ENCODE assay signal across 13 mouse cellular contexts in the genomic region with DNA sequence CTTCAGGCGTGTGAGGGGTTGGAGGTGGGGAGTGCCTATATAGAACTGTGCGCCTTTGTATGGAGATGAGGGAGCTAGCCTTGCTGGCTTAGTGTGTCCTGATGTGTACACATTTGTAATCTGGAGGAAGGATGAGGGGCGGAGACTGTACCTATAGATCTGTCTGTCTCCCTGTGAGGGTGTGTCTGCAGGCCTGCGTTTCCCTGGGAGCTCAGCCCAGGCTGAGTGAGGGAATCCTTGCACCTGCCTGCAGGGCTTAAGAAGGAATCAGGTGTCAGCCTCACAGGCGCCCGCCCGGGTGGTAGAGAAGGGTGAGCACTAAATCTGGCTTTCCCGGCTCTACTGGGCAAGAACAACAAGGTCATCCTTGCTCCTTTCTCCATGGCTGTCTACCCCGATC. TPM values are rescaled to one million over a fixed set of nuclear protein-coding genes. Genes with fewer than 3 reads are reported as not detected.
A peak's percentile ranks its signal among the peaks of the same experiment; 100 is the strongest.
DNase-seq lines count a peak whose midpoint lies in the region; ATAC-seq and TF ChIP-seq lines count a peak whose summit lies in the region.
"Had no signal": no experiment of that assay in that cellular context is flagged by ENCODE, and none has a peak within 500 bp of the region (broad histone marks: within the 10 kb centered on the region; RNA-seq: fewer than 3 reads in every experiment).

No protein-coding gene starts in this region.

- WGBS in heart, embryonic 12.5 days, result 55% methylated on average over 9 of the region's 9 CpGs
- 63% methylated on average over 9 of the region's 9 CpGs for WGBS in midbrain, embryonic 13.5 days
- 61% methylated on average over 9 of the region's 9 CpGs for WGBS in midbrain, embryonic 11.5 days
- 37% methylated on average over 9 of the region's 9 CpGs for WGBS in intestine, postnatal 0 days
- 74% methylated on average over 9 of the region's 9 CpGs for WGBS in neural tube, embryonic 15.5 days

- peaks cover 32% of the 10 kb centered on the region for H3K4me1 ChIP-seq in heart, embryonic 12.5 days (replicated peaks)
- H3K4me1 ChIP-seq in midbrain, embryonic 13.5 days (replicated peaks), result no peaks in the 10 kb centered on the region; the same call in 1 of the 2 replicates
- H3K4me1 ChIP-seq in midbrain, embryonic 11.5 days (ENCODE audit: control insufficient read depth, insufficient read depth, low read length), result no peaks in the 10 kb centered on the region
- no peaks in the 10 kb centered on the region for H3K4me1 ChIP-seq in intestine, postnatal 0 days (replicated peaks; ENCODE audit: control insufficient read depth, insufficient read depth, low read length)
- H3K4me1 ChIP-seq in neural tube, embryonic 15.5 days, result no peaks in the 10 kb centered on the region
- H3K4me1 ChIP-seq: neural tube, embryonic 12.5 days had no signal

- H3K27me3 ChIP-seq in heart, embryonic 12.5 days (replicated peaks), result no peaks in the 10 kb centered on the region
- no peaks in the 10 kb centered on the region for H3K27me3 ChIP-seq in midbrain, embryonic 13.5 days
- H3K27me3 ChIP-seq in midbrain, embryonic 11.5 days (ENCODE audit: control insufficient read depth, insufficient read depth, low read length), result no peaks in the 10 kb centered on the region
- H3K27me3 ChIP-seq in intestine, postnatal 0 days (replicated peaks; ENCODE audit: control insufficient read depth, insufficient read depth, low read length), result no peaks in the 10 kb centered on the region
- no peaks in the 10 kb centered on the region for H3K27me3 ChIP-seq in neural tube, embryonic 15.5 days (replicated peaks)
- H3K27me3 ChIP-seq: neural tube, embryonic 12.5 days had no signal

- no peak for TF ChIP-seq CTCF in intestine, postnatal 0 days (IDR thresholded peaks at IDR 0.05; ENCODE audit: low read depth)

- peak overlapping the region; percentile 53 for H3K27ac ChIP-seq in heart, embryonic 12.5 days (ENCODE audit: poor library complexity, severe bottlenecking)
- H3K27ac ChIP-seq in midbrain, embryonic 13.5 days, result no peak overlapping the region
- H3K27ac ChIP-seq in midbrain, embryonic 11.5 days (ENCODE audit: low read depth, low read length), result no peak overlapping the region
- H3K27ac ChIP-seq in intestine, postnatal 0 days (ENCODE audit: low read depth, low read length), result peak overlapping the region; percentile 64
- no peak overlapping the region for H3K27ac ChIP-seq in neural tube, embryonic 15.5 days (replicated peaks)
- H3K27ac ChIP-seq: neural tube, embryonic 12.5 days had no signal

- peaks cover 14% of the 10 kb centered on the region for H3K36me3 ChIP-seq in heart, embryonic 12.5 days
- peaks cover 11% of the 10 kb centered on the region; the same call in 1 of the 2 replicates for H3K36me3 ChIP-seq in midbrain, embryonic 13.5 days
- H3K36me3 ChIP-seq in midbrain, embryonic 11.5 days (ENCODE audit: control insufficient read depth, insufficient read depth, low read length), result no peaks in the 10 kb centered on the region
- no peaks in the 10 kb centered on the region for H3K36me3 ChIP-seq in intestine, postnatal 0 days (ENCODE audit: control insufficient read depth, insufficient read depth)
- H3K36me3 ChIP-seq in neural tube, embryonic 15.5 days, result peaks cover 16% of the 10 kb centered on the region

- no peak for DNase-seq in heart, postnatal 4 days
- DNase-seq in midbrain, embryonic 11.5 days (ENCODE audit: low spot score, missing footprints), result no peak
- DNase-seq in retina, postnatal 1 day, result no peak
- no peak for DNase-seq in frontal cortex, postnatal 36 days (ENCODE audit: low spot score in 2 of 2)
- DNase-seq: cerebellum, adult 8-10 months; layer of hippocampus, adult 9-11 months had no signal

- no peak overlapping the region for H3K9ac ChIP-seq in heart, embryonic 12.5 days
- H3K9ac ChIP-seq in midbrain, embryonic 13.5 days (replicated peaks), result no peak overlapping the region
- H3K9ac ChIP-seq in midbrain, embryonic 11.5 days (ENCODE audit: low read length), result no peak overlapping the region
- no peak overlapping the region for H3K9ac ChIP-seq in intestine, postnatal 0 days (ENCODE audit: low read depth, low read length)
- H3K9ac ChIP-seq in neural tube, embryonic 15.5 days (replicated peaks), result no peak overlapping the region
- H3K9ac ChIP-seq: neural tube, embryonic 12.5 days had no signal

- H3K9me3 ChIP-seq in heart, embryonic 12.5 days (replicated peaks), result no peaks in the 10 kb centered on the region
- H3K9me3 ChIP-seq in midbrain, embryonic 13.5 days, result no peaks in the 10 kb centered on the region
- no peaks in the 10 kb centered on the region for H3K9me3 ChIP-seq in midbrain, embryonic 11.5 days (ENCODE audit: control insufficient read depth, low read length)
- H3K9me3 ChIP-seq in intestine, postnatal 0 days (ENCODE audit: control insufficient read depth), result no peaks in the 10 kb centered on the region
- H3K9me3 ChIP-seq in neural tube, embryonic 15.5 days (replicated peaks), result no peaks in the 10 kb centered on the region
- H3K9me3 ChIP-seq: neural tube, embryonic 12.5 days had no signal

- 0 out of 2 replicates have a peak overlapping the region, but pooled peaks have one; percentile 3 for H3K4me2 ChIP-seq in heart, embryonic 12.5 days
- H3K4me2 ChIP-seq in midbrain, embryonic 13.5 days (replicated peaks), result no peak overlapping the region
- H3K4me2 ChIP-seq in midbrain, embryonic 11.5 days, result no peak overlapping the region
- peak overlapping the region; percentile 27 for H3K4me2 ChIP-seq in intestine, postnatal 0 days (replicated peaks; ENCODE audit: low read depth)
- no peak overlapping the region for H3K4me2 ChIP-seq in neural tube, embryonic 15.5 days
- H3K4me2 ChIP-seq: neural tube, embryonic 12.5 days had no signal

- ATAC-seq in heart, embryonic 12.5 days (ENCODE audit: insufficient number of reproducible peaks, low FRiP score), result no peak
- ATAC-seq in midbrain, embryonic 13.5 days, result 0 out of 2 replicates have a peak, but pooled peaks have one; percentile 24
- no peak for ATAC-seq in midbrain, embryonic 11.5 days (ENCODE audit: low FRiP score)
- no peak for ATAC-seq in intestine, postnatal 0 days
- no peak for ATAC-seq in neural tube, embryonic 15.5 days (ENCODE audit: low FRiP score)

- no peak overlapping the region for H3K4me3 ChIP-seq in heart, embryonic 12.5 days
- H3K4me3 ChIP-seq in midbrain, embryonic 13.5 days (replicated peaks), result no peak overlapping the region
- no peak overlapping the region for H3K4me3 ChIP-seq in midbrain, embryonic 11.5 days (ENCODE audit: low read depth, low read length)
- H3K4me3 ChIP-seq in intestine, postnatal 0 days (ENCODE audit: low read depth, low read length), result no peak overlapping the region
- no peak overlapping the region for H3K4me3 ChIP-seq in neural tube, embryonic 15.5 days (replicated peaks)
- H3K4me3 ChIP-seq: neural tube, embryonic 12.5 days had no signal

RNA-seq across cellular contexts. Expression of a gene that starts 0.8 kb away (rescaled TPM):
- 2.3 and 2.6 TPM in 2 replicates for polyA plus RNA-seq in heart, embryonic 12.5 days (2016; fragmentation: Nextera tagmentation; extraction: Ambion mirVana)
- 1 to 10 TPM; 6.9 to 7.3 TPM for total RNA-seq in heart, postnatal 4 days (2021)
- polyA plus RNA-seq in midbrain, embryonic 13.5 days (2015; fragmentation: Nextera tagmentation; extraction: Ambion mirVana), result 0.67 and 0.70 TPM in 2 replicates
- polyA plus RNA-seq in midbrain, embryonic 11.5 days (2014; fragmentation: Nextera tagmentation; extraction: Ambion mirVana), result 0.30 and 0.42 TPM in 2 replicates
- 24.7 and 27.2 TPM in 2 replicates for polyA plus RNA-seq in intestine, postnatal 0 days (2015; fragmentation: Nextera tagmentation; extraction: Ambion mirVana)
- polyA plus RNA-seq in neural tube, embryonic 15.5 days (2015; fragmentation: Nextera tagmentation; extraction: Ambion mirVana), result 3.0 TPM in 2 replicates
- total RNA-seq: hematopoietic stem cell, adult 5-6 weeks had no signal

RNA-seq across cellular contexts. Expression of a gene that starts 6.5 kb away (rescaled TPM):
- polyA plus RNA-seq in heart, embryonic 12.5 days (2016; fragmentation: Nextera tagmentation; extraction: Ambion mirVana), result 0.17 TPM in 1 of 2 replicates, not detected in the other
- total RNA-seq in heart, postnatal 4 days (2021), result 1 to 10 TPM; 1.6 to 2.5 TPM
- polyA plus RNA-seq in midbrain, embryonic 13.5 days (2015; fragmentation: Nextera tagmentation; extraction: Ambion mirVana), result not detected in 2 replicates
- polyA plus RNA-seq in midbrain, embryonic 11.5 days (2014; fragmentation: Nextera tagmentation; extraction: Ambion mirVana), result 0.15 TPM in 1 of 2 replicates, not detected in the other
- polyA plus RNA-seq in intestine, postnatal 0 days (2015; fragmentation: Nextera tagmentation; extraction: Ambion mirVana), result 0.16 TPM in 1 of 2 replicates, not detected in the other
- 0.08 and 0.18 TPM in 2 replicates for polyA plus RNA-seq in neural tube, embryonic 15.5 days (2015; fragmentation: Nextera tagmentation; extraction: Ambion mirVana)
- total RNA-seq: hematopoietic stem cell, adult 5-6 weeks; megakaryocyte progenitor cell, adult 5-6 weeks had no signal
- polyA plus RNA-seq: neural tube, embryonic 12.5 days had no signal

RNA-seq across cellular contexts. Expression of a gene that starts 43.8 kb away (rescaled TPM):
- polyA plus RNA-seq in heart, embryonic 12.5 days (2016; fragmentation: Nextera tagmentation; extraction: Ambion mirVana), result 1.4 and 2.2 TPM in 2 replicates
- total RNA-seq in heart, postnatal 4 days (2021), result under 1 TPM; 0.55 to 0.74 TPM
- polyA plus RNA-seq in midbrain, embryonic 13.5 days (2015; fragmentation: Nextera tagmentation; extraction: Ambion mirVana), result 0.21 and 0.42 TPM in 2 replicates
- 0.48 and 0.57 TPM in 2 replicates for polyA plus RNA-seq in midbrain, embryonic 11.5 days (2014; fragmentation: Nextera tagmentation; extraction: Ambion mirVana)
- 3.9 and 4.7 TPM in 2 replicates for polyA plus RNA-seq in intestine, postnatal 0 days (2015; fragmentation: Nextera tagmentation; extraction: Ambion mirVana)
- 1.6 and 1.7 TPM in 2 replicates for polyA plus RNA-seq in neural tube, embryonic 15.5 days (2015; fragmentation: Nextera tagmentation; extraction: Ambion mirVana)
- total RNA-seq: hematopoietic stem cell, adult 5-6 weeks; megakaryocyte progenitor cell, adult 5-6 weeks had no signal

RNA-seq across cellular contexts. Expression of a gene that starts 54.4 kb away (rescaled TPM):
- polyA plus RNA-seq in heart, embryonic 12.5 days (2016; fragmentation: Nextera tagmentation; extraction: Ambion mirVana), result 19.1 and 21.1 TPM in 2 replicates
- 10 to 100 TPM; 14.4 to 14.7 TPM for total RNA-seq in heart, postnatal 4 days (2021)
- 18.2 and 18.9 TPM in 2 replicates for polyA plus RNA-seq in midbrain, embryonic 13.5 days (2015; fragmentation: Nextera tagmentation; extraction: Ambion mirVana)
- polyA plus RNA-seq in midbrain, embryonic 11.5 days (2014; fragmentation: Nextera tagmentation; extraction: Ambion mirVana), result 22.0 and 23.3 TPM in 2 replicates
- polyA plus RNA-seq in intestine, postnatal 0 days (2015; fragmentation: Nextera tagmentation; extraction: Ambion mirVana), result 17.5 and 18.0 TPM in 2 replicates
- 23.0 and 25.2 TPM in 2 replicates for polyA plus RNA-seq in neural tube, embryonic 15.5 days (2015; fragmentation: Nextera tagmentation; extraction: Ambion mirVana)

Comparison
In these comparisons a context has a peak if more than half of its experiments do, and no peak if none do; other contexts are left out.
1. H3K27ac ChIP-seq: peak in heart, embryonic 12.5 days (single experiment) and intestine, postnatal 0 days (single experiment); none in midbrain, embryonic 13.5 days (single experiment), midbrain, embryonic 11.5 days (single experiment) and neural tube, embryonic 15.5 days (single experiment).
2. H3K4me2 ChIP-seq: peak in heart, embryonic 12.5 days (single experiment) and intestine, postnatal 0 days (single experiment); none in midbrain, embryonic 13.5 days (single experiment), midbrain, embryonic 11.5 days (single experiment) and neural tube, embryonic 15.5 days (single experiment).